Mouse (Mus musculus): Measurements from ENCODE around the gene Mpped2.

DNA sequence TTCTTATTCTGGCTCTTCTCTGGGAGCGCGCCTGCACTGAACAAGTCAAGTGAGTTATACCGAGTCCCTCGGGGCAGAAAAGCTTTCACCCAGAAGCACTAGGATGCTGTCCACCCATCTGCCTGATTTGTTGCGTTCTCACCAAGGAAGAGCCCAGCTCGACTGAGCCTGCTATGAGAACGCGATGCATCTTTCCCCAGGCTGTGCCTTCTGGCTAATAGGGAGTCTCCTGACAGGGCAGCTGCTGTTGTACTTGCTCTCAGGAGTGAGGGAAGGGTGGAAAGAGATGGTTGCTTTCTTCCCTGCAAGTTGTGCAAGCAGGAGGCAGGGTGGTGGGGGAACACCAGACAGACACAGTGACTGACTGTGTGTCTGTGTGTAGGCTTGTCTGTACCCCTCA is 37.5 kb downstream of the Mpped2 start:
- TF ChIP-seq POLR2A (IDR thresholded peaks at IDR 0.05; ENCODE audit: extremely low read depth, insufficient read depth, low read length) (no peak), CTCF (IDR thresholded peaks at IDR 0.05; ENCODE audit: extremely low read depth, insufficient read depth, low read length) (no peak)

All from cortical plate, adult 2 months (tissue).